ENCODE assay signal across 8 mouse cellular contexts in the genomic region with DNA sequence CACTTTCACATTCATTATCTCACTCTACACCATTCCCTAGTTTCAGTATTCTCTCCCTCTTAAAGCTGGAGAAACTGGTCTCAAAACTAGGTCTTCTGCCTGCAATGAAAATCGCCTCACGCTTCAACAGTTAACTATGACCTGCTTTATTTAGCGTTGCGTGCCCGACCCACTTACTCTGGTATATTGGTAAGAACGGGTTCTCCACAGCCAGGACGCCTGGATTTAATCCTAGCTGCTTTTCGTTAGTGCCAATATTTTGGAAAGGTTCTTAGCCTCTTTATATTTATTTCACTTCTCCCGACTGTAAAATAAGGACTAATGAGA. TPM values are rescaled to one million over a fixed set of nuclear protein-coding genes. Genes with fewer than 3 reads are reported as not detected.
DNase-seq lines count a peak whose midpoint lies in the region; ATAC-seq and TF ChIP-seq lines count a peak whose summit lies in the region.

No protein-coding gene starts in this region.

- TF ChIP-seq POLR2A in bone marrow macrophage, adult 2 months (IDR thresholded peaks at IDR 0.05; ENCODE audit: borderline replicate concordance, low read depth, low read length), result no peak

- H3K4me1 ChIP-seq in kidney, embryonic 16.5 days (ENCODE audit: insufficient read depth, low read length), result peaks cover 14% of the 10 kb centered on the region
- peaks cover 7% of the 10 kb centered on the region for H3K4me1 ChIP-seq in bone marrow macrophage, adult 2 months (ENCODE audit: control insufficient read depth, insufficient read depth, low read length)
- peaks cover 13% of the 10 kb centered on the region for H3K4me1 ChIP-seq in hindbrain, embryonic 12.5 days
- 0 out of 2 replicates have a peak, but pooled peaks cover 7% of the 10 kb centered on the region for H3K4me1 ChIP-seq in midbrain, embryonic 14.5 days (ENCODE audit: control insufficient read depth, insufficient read depth, low read length)

- peak overlapping the region; percentile 96 for H3K4me3 ChIP-seq in kidney, embryonic 16.5 days (ENCODE audit: low read length)
- H3K4me3 ChIP-seq in bone marrow macrophage, adult 2 months (ENCODE audit: insufficient read depth, low read length), result peak overlapping the region; percentile 99
- H3K4me3 ChIP-seq in hindbrain, embryonic 12.5 days, result peak overlapping the region; percentile 95
- H3K4me3 ChIP-seq in midbrain, embryonic 14.5 days (replicated peaks; ENCODE audit: low read depth, low read length), result peak overlapping the region; percentile 97

- peak overlapping the region; percentile 90 for H3K9ac ChIP-seq in kidney, embryonic 16.5 days (replicated peaks; ENCODE audit: low read length)
- peak overlapping the region; percentile 91 for H3K9ac ChIP-seq in hindbrain, embryonic 12.5 days
- peak overlapping the region; percentile 93 for H3K9ac ChIP-seq in midbrain, embryonic 14.5 days (replicated peaks; ENCODE audit: low read length)

- H3K36me3 ChIP-seq in kidney, embryonic 16.5 days (ENCODE audit: insufficient read depth, low read length), result no peaks in the 10 kb centered on the region
- H3K36me3 ChIP-seq in hindbrain, embryonic 12.5 days, result no peaks in the 10 kb centered on the region
- no peaks in the 10 kb centered on the region for H3K36me3 ChIP-seq in midbrain, embryonic 14.5 days (ENCODE audit: control insufficient read depth, insufficient read depth, low read length)

- H3K27me3 ChIP-seq in kidney, embryonic 16.5 days (ENCODE audit: insufficient read depth, low read length), result no peaks in the 10 kb centered on the region; the same call in 1 of the 2 replicates
- H3K27me3 ChIP-seq in hindbrain, embryonic 12.5 days, result 0 out of 2 replicates have a peak, but pooled peaks cover 5% of the 10 kb centered on the region
- no peaks in the 10 kb centered on the region for H3K27me3 ChIP-seq in midbrain, embryonic 14.5 days (ENCODE audit: control insufficient read depth, insufficient read depth, low read length)

- H3K4me2 ChIP-seq in kidney, embryonic 16.5 days (replicated peaks; ENCODE audit: low read depth, low read length), result peak overlapping the region; percentile 92
- H3K4me2 ChIP-seq in hindbrain, embryonic 12.5 days (replicated peaks), result peak overlapping the region; percentile 95
- peak overlapping the region; percentile 82 for H3K4me2 ChIP-seq in midbrain, embryonic 14.5 days (ENCODE audit: low read length)

- H3K27ac ChIP-seq in kidney, embryonic 16.5 days (ENCODE audit: low read length), result peak overlapping the region; percentile 97
- H3K27ac ChIP-seq in bone marrow macrophage, adult 2 months (ENCODE audit: insufficient read depth, low read depth, low read length), result peak overlapping the region; percentile 10; the same call in 1 of the 2 replicates
- H3K27ac ChIP-seq in hindbrain, embryonic 12.5 days, result peak overlapping the region; percentile 97
- peak overlapping the region; percentile 98 for H3K27ac ChIP-seq in midbrain, embryonic 14.5 days (replicated peaks; ENCODE audit: low read depth, low read length)

- ATAC-seq in kidney, embryonic 16.5 days (ENCODE audit: low FRiP score, low TSS enrichment), result no peak; the same call in 1 of the 2 replicates
- ATAC-seq in hindbrain, embryonic 12.5 days (ENCODE audit: low FRiP score), result peak; percentile 65
- ATAC-seq in midbrain, embryonic 14.5 days (ENCODE audit: low FRiP score, low TSS enrichment), result peak; percentile 29; the same call in 1 of the 2 replicates

- no peaks in the 10 kb centered on the region for H3K9me3 ChIP-seq in kidney, embryonic 16.5 days (ENCODE audit: low read length)
- no peaks in the 10 kb centered on the region for H3K9me3 ChIP-seq in hindbrain, embryonic 12.5 days (replicated peaks)
- no peaks in the 10 kb centered on the region for H3K9me3 ChIP-seq in midbrain, embryonic 14.5 days (ENCODE audit: control insufficient read depth, low read length)

- no peak for DNase-seq in kidney, postnatal 4 days
- no peak for DNase-seq in midbrain, embryonic 14.5 days
- no peak for DNase-seq in natural killer cell, adult 2 months (ENCODE audit: low spot score in 2 of 2)
- DNase-seq in spleen, postnatal 36 days (ENCODE audit: low spot score in 2 of 2), result no peak
- no peak for DNase-seq in MN1 (ENCODE audit: low spot score)

- 2% methylated on average over 9 of the region's 9 CpGs for WGBS in kidney, embryonic 16.5 days
- WGBS in hindbrain, embryonic 12.5 days, result 2% methylated on average over 9 of the region's 9 CpGs
- 2% methylated on average over 9 of the region's 9 CpGs for WGBS in midbrain, embryonic 14.5 days

- TF ChIP-seq CTCF in bone marrow macrophage, adult 2 months (IDR thresholded peaks at IDR 0.05; ENCODE audit: low read depth, low read length), result no peak

RNA-seq across cellular contexts. Expression of a gene that starts 0.3 kb away (rescaled TPM):
- 24.3 and 25.0 TPM in 2 replicates for polyA plus RNA-seq in kidney, embryonic 16.5 days (2015; fragmentation: Nextera tagmentation; extraction: Ambion mirVana)
- 16.1 and 17.4 TPM in 2 replicates for polyA plus RNA-seq in bone marrow macrophage, adult 2 months (2012; ENCODE audit: insufficient read depth, insufficient read length, missing spikeins)
- 40.7 and 42.6 TPM in 2 replicates for polyA plus RNA-seq in hindbrain, embryonic 12.5 days (2016; fragmentation: Nextera tagmentation; extraction: Ambion mirVana)
- 78.3 and 81.0 TPM in 2 replicates for polyA plus RNA-seq in midbrain, embryonic 14.5 days (2014; fragmentation: Nextera tagmentation; extraction: Ambion mirVana)

RNA-seq across cellular contexts. Expression of a gene that starts 6.6 kb away (rescaled TPM):
- polyA plus RNA-seq in kidney, embryonic 16.5 days (2015; fragmentation: Nextera tagmentation; extraction: Ambion mirVana), result 33.0 and 33.9 TPM in 2 replicates
- 13.2 and 15.7 TPM in 2 replicates for polyA plus RNA-seq in bone marrow macrophage, adult 2 months (2012; ENCODE audit: insufficient read depth, insufficient read length, missing spikeins)
- polyA plus RNA-seq in hindbrain, embryonic 12.5 days (2016; fragmentation: Nextera tagmentation; extraction: Ambion mirVana), result 28.7 and 29.7 TPM in 2 replicates
- 22.2 and 26.2 TPM in 2 replicates for polyA plus RNA-seq in midbrain, embryonic 14.5 days (2014; fragmentation: Nextera tagmentation; extraction: Ambion mirVana)

RNA-seq across cellular contexts. Expression of a gene that starts 43.3 kb away (rescaled TPM):
- polyA plus RNA-seq in kidney, embryonic 16.5 days (2015; fragmentation: Nextera tagmentation; extraction: Ambion mirVana), result 0.68 and 0.94 TPM in 2 replicates
- not detected in 2 replicates for polyA plus RNA-seq in bone marrow macrophage, adult 2 months (2012; ENCODE audit: insufficient read depth, insufficient read length, missing spikeins)
- polyA plus RNA-seq in hindbrain, embryonic 12.5 days (2016; fragmentation: Nextera tagmentation; extraction: Ambion mirVana), result not detected in 2 replicates
- polyA plus RNA-seq in midbrain, embryonic 14.5 days (2014; fragmentation: Nextera tagmentation; extraction: Ambion mirVana), result not detected in 2 replicates

Comparison
In these comparisons a context has a peak if more than half of its experiments do, and no peak if none do; other contexts are left out.
1. H3K27ac ChIP-seq: peak in every context shown above with its lines; median percentile 98 in midbrain, embryonic 14.5 days; 97 in kidney, embryonic 16.5 days; 97 in hindbrain, embryonic 12.5 days; 10 in bone marrow macrophage, adult 2 months.